Mouse (Mus musculus): ENCODE results near the gene Acsm3. TPM values are rescaled to one million over a fixed set of nuclear protein-coding genes. Genes with fewer than 3 reads are reported as not detected.
"Not testable (repeated sequence)": the region's sequence is repeated elsewhere in the genome, so short reads cannot be mapped to it uniquely, and the experiment has no call there.

Gene Acsm3
- 0.21 and 0.43 TPM in 2 replicates for polyA plus RNA-seq (2015; fragmentation: Nextera tagmentation; extraction: Ambion mirVana)

GRCm38 (mm10) chr7:119760527-119760951, at the start of gene Acsm3:
Gene Acsm3 (plus strand): TSS chr7:119760923.
- Histone ChIP-seq H3K36me3 (ENCODE audit: control insufficient read depth, insufficient read depth, low read length) (no peaks in the 10 kb centered on the region), H3K27ac (ENCODE audit: low read length) (no peak within 1 kb of the TSS), H3K4me1 (replicated peaks; ENCODE audit: control insufficient read depth, insufficient read depth, low read length) (no peaks in the 10 kb centered on the region), H3K9ac (ENCODE audit: low read length) (no peak within 1 kb of the TSS), H3K27me3 (ENCODE audit: control insufficient read depth, insufficient read depth, low read depth, low read length) (no peaks in the 10 kb centered on the region), H3K4me2 (ENCODE audit: low read depth, low read length) (no peak within 1 kb of the TSS), H3K4me3 (ENCODE audit: low read length) (no peak within 1 kb of the TSS), H3K9me3 (ENCODE audit: control insufficient read depth, low read length) (no peaks in the 10 kb centered on the region)
- WGBS: 35% methylated on average over 11 of the region's 11 CpGs
- no peak for ATAC-seq (ENCODE audit: low read depth)

- H3K9ac ChIP-seq (ENCODE audit: low read length): no peak overlapping the region
- peaks cover 25% of the 10 kb centered on the region for H3K36me3 ChIP-seq (ENCODE audit: control insufficient read depth, insufficient read depth, low read length)
- no peaks in the 10 kb centered on the region for H3K4me1 ChIP-seq (replicated peaks; ENCODE audit: control insufficient read depth, insufficient read depth, low read length)
- H3K27ac ChIP-seq (ENCODE audit: low read length): no peak overlapping the region
- H3K27me3 ChIP-seq (ENCODE audit: control insufficient read depth, insufficient read depth, low read depth, low read length): no peaks in the 10 kb centered on the region
- whole genome bisulfite sequencing: 87% methylated on average over 7 of the region's 7 CpGs
- no peak overlapping the region for H3K4me2 ChIP-seq (ENCODE audit: low read depth, low read length)
- H3K9me3 ChIP-seq (ENCODE audit: control insufficient read depth, low read length): no peaks in the 10 kb centered on the region
- no peak for ATAC-seq (ENCODE audit: low read depth)
- no peak overlapping the region for H3K4me3 ChIP-seq (ENCODE audit: low read length)
These were observed 46.6 kb upstream of the Acsm3 start for GRCm38 (mm10) chr7:119714111-119714510.

DNA sequence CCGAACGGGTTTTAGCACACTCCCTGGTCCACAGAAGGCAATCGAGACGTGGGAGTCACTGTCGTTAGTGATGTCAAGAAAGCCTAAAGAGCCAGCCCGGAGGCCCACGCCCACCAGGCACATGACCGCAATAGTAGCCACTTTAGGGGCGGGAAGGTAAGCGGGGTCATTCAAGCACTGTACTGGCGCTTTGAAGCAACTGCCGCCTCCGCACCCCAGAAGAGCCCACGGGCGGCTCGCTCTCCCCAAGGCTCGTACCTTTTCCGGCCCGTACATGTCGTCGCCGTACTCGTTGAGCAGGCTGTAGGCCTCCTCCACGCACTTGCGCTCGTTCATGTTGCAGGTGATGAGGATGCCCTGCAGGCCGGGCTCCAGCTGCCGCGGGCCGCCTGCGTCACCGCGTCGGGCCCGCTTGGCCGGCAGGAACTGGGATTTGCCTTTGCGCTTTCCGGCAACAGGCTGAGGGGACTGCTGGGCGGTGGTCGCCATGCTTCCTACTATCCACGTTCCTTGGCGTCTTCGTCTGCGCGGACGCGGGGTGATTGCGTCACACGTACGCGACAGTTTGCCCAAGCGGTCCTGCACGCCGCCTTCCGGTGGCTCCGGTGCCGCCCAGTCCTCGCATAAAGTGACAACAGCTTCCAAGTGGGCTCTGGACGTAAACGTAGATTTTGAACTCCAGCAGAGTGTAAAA, 40.3 kb upstream of the Acsm3 start, which contains the start of gene Thumpd1:
Thumpd1 (minus strand) TSS at position 546 of the 694 bp plus-strand sequence.
- H3K36me3 ChIP-seq (ENCODE audit: control insufficient read depth, insufficient read depth, low read length): peaks cover 25% of the 10 kb centered on the region
- H3K27ac ChIP-seq (ENCODE audit: low read length): peak within 1 kb of the TSS; percentile 70
- no peaks in the 10 kb centered on the region for H3K9me3 ChIP-seq (ENCODE audit: control insufficient read depth, low read length)
- no peaks in the 10 kb centered on the region; the same call in 1 of the 2 replicates for H3K27me3 ChIP-seq (ENCODE audit: control insufficient read depth, insufficient read depth, low read depth, low read length)
- peak within 1 kb of the TSS; percentile 94 for H3K9ac ChIP-seq (ENCODE audit: low read length)
- under 1% methylated on average over 60 of the region's 60 CpGs for WGBS
- ATAC-seq (ENCODE audit: low read depth): peak; percentile 97
- peaks cover 5% of the 10 kb centered on the region; the same call in 1 of the 2 replicates for H3K4me1 ChIP-seq (replicated peaks; ENCODE audit: control insufficient read depth, insufficient read depth, low read length)
- peak within 1 kb of the TSS; percentile 97 for H3K4me3 ChIP-seq (ENCODE audit: low read length)
- peak within 1 kb of the TSS; percentile 91 for H3K4me2 ChIP-seq (ENCODE audit: low read depth, low read length)

DNA sequence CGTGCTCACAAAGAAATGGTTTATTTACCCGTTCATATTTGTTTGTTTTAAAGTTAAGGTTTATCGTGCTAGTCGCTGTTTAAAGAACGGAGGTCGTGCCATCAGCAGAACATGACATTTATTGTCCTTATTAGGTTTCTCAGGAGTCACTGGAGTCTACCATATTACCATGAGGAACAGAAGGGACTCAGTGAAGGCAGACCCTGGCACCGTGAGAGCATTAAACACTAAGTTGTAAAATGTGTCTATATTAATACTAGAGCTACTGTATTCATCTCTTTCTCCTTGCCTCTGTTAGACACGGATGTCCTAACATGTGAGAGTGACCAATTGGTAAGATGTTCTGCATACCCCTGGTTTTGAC, 39.8 kb upstream of the Acsm3 start:
- Histone ChIP-seq H3K4me3 (ENCODE audit: low read length) (peak overlapping the region; percentile 97), H3K9ac (ENCODE audit: low read length) (peak overlapping the region; percentile 94), H3K36me3 (ENCODE audit: control insufficient read depth, insufficient read depth, low read length) (peaks cover 20% of the 10 kb centered on the region), H3K4me2 (ENCODE audit: low read depth, low read length) (peak overlapping the region; percentile 91), H3K4me1 (replicated peaks; ENCODE audit: control insufficient read depth, insufficient read depth, low read length) (peaks cover 5% of the 10 kb centered on the region; the same call in 1 of the 2 replicates), H3K27me3 (ENCODE audit: control insufficient read depth, insufficient read depth, low read depth, low read length) (no peaks in the 10 kb centered on the region; the same call in 1 of the 2 replicates), H3K9me3 (ENCODE audit: control insufficient read depth, low read length) (no peaks in the 10 kb centered on the region), H3K27ac (ENCODE audit: low read length) (peak overlapping the region; percentile 22; the same call in 1 of the 2 replicates)
- ATAC-seq (ENCODE audit: low read depth): peak; percentile 44
- 9% methylated on average over 8 of the region's 8 CpGs for WGBS

DNA sequence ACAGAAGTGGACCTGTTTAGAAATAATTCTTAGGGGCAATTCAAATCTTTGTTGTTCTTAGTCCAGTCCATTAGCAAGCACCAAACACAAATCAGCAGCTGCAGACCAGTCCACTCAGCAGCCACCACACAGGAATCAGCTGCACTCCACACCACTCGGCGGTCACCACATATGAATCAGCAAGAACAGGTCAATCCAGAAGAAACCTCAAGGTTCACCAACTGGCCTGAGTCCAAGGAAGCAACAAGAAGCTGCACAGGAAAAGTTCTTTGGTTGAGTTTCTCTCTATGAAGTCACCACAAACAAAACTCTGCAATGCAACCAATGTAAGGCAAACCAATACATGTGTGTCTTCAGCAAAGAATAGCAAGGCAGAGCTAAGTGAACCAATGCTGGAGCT, 33.1 kb upstream of the Acsm3 start:
- H3K4me1 ChIP-seq (replicated peaks; ENCODE audit: control insufficient read depth, insufficient read depth, low read length): no peaks in the 10 kb centered on the region
- no peak overlapping the region for H3K4me2 ChIP-seq (ENCODE audit: low read depth, low read length)
- H3K4me3 ChIP-seq (ENCODE audit: low read length): no peak overlapping the region
- 72% methylated on average over 2 of the region's 2 CpGs for WGBS
- H3K9me3 ChIP-seq (ENCODE audit: control insufficient read depth, low read length): peaks cover 2% of the 10 kb centered on the region; the same call in 1 of the 2 replicates
- no peaks in the 10 kb centered on the region for H3K36me3 ChIP-seq (ENCODE audit: control insufficient read depth, insufficient read depth, low read length)
- H3K27me3 ChIP-seq (ENCODE audit: control insufficient read depth, insufficient read depth, low read depth, low read length): no peaks in the 10 kb centered on the region
- H3K27ac ChIP-seq (ENCODE audit: low read length): no peak overlapping the region
- ATAC-seq (ENCODE audit: low read depth): no peak
- H3K9ac ChIP-seq (ENCODE audit: low read length): no peak overlapping the region

GRCm38 (mm10) chr7:119731262-119731661, 29.5 kb upstream of the Acsm3 start:
- not testable (repeated sequence) for ATAC-seq (ENCODE audit: low read depth); H3K36me3 ChIP-seq (ENCODE audit: control insufficient read depth, insufficient read depth, low read length); H3K4me3 ChIP-seq (ENCODE audit: low read length); H3K4me1 ChIP-seq (replicated peaks; ENCODE audit: control insufficient read depth, insufficient read depth, low read length); H3K27ac ChIP-seq (ENCODE audit: low read length); H3K9ac ChIP-seq (ENCODE audit: low read length); H3K9me3 ChIP-seq (ENCODE audit: control insufficient read depth, low read length); H3K4me2 ChIP-seq (ENCODE audit: low read depth, low read length); H3K27me3 ChIP-seq (ENCODE audit: control insufficient read depth, insufficient read depth, low read depth, low read length)
- WGBS: 73% methylated on average over 4 of the region's 4 CpGs

- no peaks in the 10 kb centered on the region for H3K4me1 ChIP-seq (replicated peaks; ENCODE audit: control insufficient read depth, insufficient read depth, low read length)
- no peaks in the 10 kb centered on the region for H3K9me3 ChIP-seq (ENCODE audit: control insufficient read depth, low read length)
- no peak for ATAC-seq (ENCODE audit: low read depth)
- no peak overlapping the region for H3K4me2 ChIP-seq (ENCODE audit: low read depth, low read length)
- H3K27me3 ChIP-seq (ENCODE audit: control insufficient read depth, insufficient read depth, low read depth, low read length): no peaks in the 10 kb centered on the region
- H3K27ac ChIP-seq (ENCODE audit: low read length): no peak overlapping the region
- H3K36me3 ChIP-seq (ENCODE audit: control insufficient read depth, insufficient read depth, low read length): no peaks in the 10 kb centered on the region
- WGBS: 81% methylated on average over 2 of the region's 2 CpGs
- no peak overlapping the region for H3K9ac ChIP-seq (ENCODE audit: low read length)
- H3K4me3 ChIP-seq (ENCODE audit: low read length): no peak overlapping the region
These were observed 21.8 kb upstream of the Acsm3 start for GRCm38 (mm10) chr7:119738877-119739276.

DNA sequence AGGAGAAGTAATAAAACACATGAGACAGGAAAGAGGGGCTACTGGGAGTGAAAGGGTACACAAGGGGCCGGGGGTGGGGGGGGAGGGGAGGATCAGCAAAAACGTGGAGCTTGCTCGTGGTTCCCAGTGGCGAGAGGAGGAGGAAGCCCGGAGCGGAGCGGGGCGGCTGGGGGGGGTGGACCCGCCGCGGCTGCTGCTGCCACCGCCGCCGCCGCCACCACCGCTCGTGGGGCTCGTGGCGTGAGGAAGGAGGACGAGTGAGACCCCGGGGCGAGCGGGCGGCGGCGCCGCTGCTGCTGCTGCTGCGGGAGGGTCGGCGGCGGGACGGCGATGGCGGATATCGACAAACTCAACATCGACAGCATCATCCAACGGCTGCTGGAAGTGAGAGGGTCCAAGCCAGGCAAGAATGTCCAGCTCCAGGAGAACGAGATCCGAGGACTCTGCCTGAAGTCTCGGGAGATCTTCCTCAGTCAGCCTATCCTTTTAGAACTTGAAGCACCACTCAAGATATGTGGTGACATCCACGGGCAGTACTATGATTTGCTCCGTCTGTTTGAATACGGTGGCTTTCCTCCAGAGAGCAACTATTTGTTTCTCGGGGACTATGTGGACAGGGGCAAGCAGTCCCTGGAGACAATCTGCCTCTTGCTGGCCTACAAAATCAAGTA, 20.8 kb upstream of the Acsm3 start:
- not testable (repeated sequence) for H3K27ac ChIP-seq (ENCODE audit: low read length); H3K9me3 ChIP-seq (ENCODE audit: control insufficient read depth, low read length); H3K4me1 ChIP-seq (replicated peaks; ENCODE audit: control insufficient read depth, insufficient read depth, low read length); H3K36me3 ChIP-seq (ENCODE audit: control insufficient read depth, insufficient read depth, low read length); H3K27me3 ChIP-seq (ENCODE audit: control insufficient read depth, insufficient read depth, low read depth, low read length)
- WGBS: 2% methylated on average over 22 of the region's 44 CpGs
- H3K9ac ChIP-seq (ENCODE audit: low read length): 0 out of 2 replicates have a peak overlapping the region, but pooled peaks have one; percentile 43
- ATAC-seq (ENCODE audit: low read depth): peak; percentile 76
- H3K4me3 ChIP-seq (ENCODE audit: low read length): peak overlapping the region; percentile 42
- peak overlapping the region; percentile 57 for H3K4me2 ChIP-seq (ENCODE audit: low read depth, low read length)

DNA sequence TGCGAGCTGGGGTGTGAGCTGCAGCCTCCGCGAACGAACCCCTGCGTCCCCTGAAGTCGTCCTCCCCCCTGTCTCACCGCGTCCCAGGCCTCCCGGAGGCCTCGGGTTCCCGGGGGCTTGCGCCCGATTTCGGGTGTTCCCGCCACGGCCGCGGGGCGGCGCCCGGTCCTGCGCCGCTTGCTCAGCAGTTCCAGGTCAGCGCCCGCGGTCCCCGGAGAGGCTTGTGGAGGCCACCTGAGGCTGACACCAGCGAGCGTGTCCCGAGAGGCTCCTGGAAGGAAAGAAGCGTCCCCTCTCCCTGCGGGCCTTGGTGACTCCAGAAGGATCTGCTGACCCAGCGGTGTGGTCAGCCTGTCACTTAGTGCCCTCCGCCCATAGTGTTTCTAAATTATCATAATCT, 16.4 kb upstream of the Acsm3 start:
- ATAC-seq (ENCODE audit: low read depth): 0 out of 2 replicates have a peak, but pooled peaks have one; percentile 45
- Histone ChIP-seq H3K4me1 (replicated peaks; ENCODE audit: control insufficient read depth, insufficient read depth, low read length) (no peaks in the 10 kb centered on the region), H3K9ac (ENCODE audit: low read length) (no peak overlapping the region; the same call in 1 of the 2 replicates), H3K27ac (ENCODE audit: low read length) (no peak overlapping the region), H3K4me2 (ENCODE audit: low read depth, low read length) (peak overlapping the region; percentile 48), H3K9me3 (ENCODE audit: control insufficient read depth, low read length) (no peaks in the 10 kb centered on the region), H3K4me3 (ENCODE audit: low read length) (peak overlapping the region; percentile 20), H3K36me3 (ENCODE audit: control insufficient read depth, insufficient read depth, low read length) (no peaks in the 10 kb centered on the region), H3K27me3 (ENCODE audit: control insufficient read depth, insufficient read depth, low read depth, low read length) (no peaks in the 10 kb centered on the region)
- WGBS: 7% methylated on average over 34 of the region's 34 CpGs
